Mouse (Mus musculus) limb, embryonic 10.5 days (tissue): ENCODE measurements around the gene Hist1h2ae. TPM values are rescaled to one million over a fixed set of nuclear protein-coding genes. Genes with fewer than 3 reads are reported as not detected.
A peak's percentile ranks its signal among the peaks of the same experiment; 100 is the strongest.
"Not testable (repeated sequence)": the region's sequence is repeated elsewhere in the genome, so short reads cannot be mapped to it uniquely, and the experiment has no call there.

Source experiments
- DNase-seq: peaks from one replicate; pipeline ENCODE4 v3.0.0-alpha.2; 2017; ENCODE audit warnings: low spot score
- H3K27ac ChIP-seq: fragments of 300-500 bp; sonication (generic); 2 replicates; pipeline ENCODE4 v1.5.1; 2016; ENCODE audit warnings: mild to moderate bottlenecking
- H3K27me3 ChIP-seq: fragments of 300-500 bp; sonication (generic); 2 replicates; pipeline ENCODE4 v1.6.1; 2016; ENCODE audit warnings: low read depth, mild to moderate bottlenecking; ENCODE audit not compliant: poor library complexity, severe bottlenecking
- H3K36me3 ChIP-seq: fragments of 300-500 bp; sonication (generic); 2 replicates; pipeline ENCODE4 v1.6.1; 2016; ENCODE audit warnings: mild to moderate bottlenecking, moderate library complexity
- H3K4me1 ChIP-seq: fragments of 300-500 bp; sonication (generic); 2 replicates; pipeline ENCODE4 v1.6.1; 2016
- H3K4me3 ChIP-seq: fragments of 300-500 bp; sonication (generic); 2 replicates; pipeline ENCODE4 v1.5.1; 2016; ENCODE audit warnings: mild to moderate bottlenecking, moderate library complexity
- H3K9me3 ChIP-seq: fragments of 300-500 bp; sonication (generic); replicated peaks from 2 replicates; pipeline ENCODE4 v1.6.1; 2016; ENCODE audit warnings: mild to moderate bottlenecking
- WGBS: fragments of 180-500 bp; shearing (Covaris S2); methylation state at CpG from one replicate; pipeline ENCODE4 v1.1.7; 2016; 5-methylcytosine and 5-hydroxymethylcytosine counted together
- polyA plus RNA-seq: library from polyadenylated mRNA; unstranded; fragments of >200 nt; fragmentation: Nextera tagmentation; extraction: Ambion mirVana; gene quantifications from 2 replicates; pipeline ENCODE4 v1.2.1, GENCODE M21; 2016

Gene Hist1h2ae
- polyA plus RNA-seq, 1 experiment from 2014 or later = 113 TPM

GRCm38 (mm10) chr13:23593051-23593770, 22.2 kb upstream of the Hist1h2ae start:
- 79% methylated on average over 5 of the region's 5 CpGs for WGBS
- Histone ChIP-seq H3K36me3 (no peaks in the 10 kb centered on the region), H3K4me1 (peaks cover 11% of the 10 kb centered on the region), H3K27me3 (no peaks in the 10 kb centered on the region), H3K9me3 (no peaks in the 10 kb centered on the region), H3K27ac (peak overlapping the region; percentile 32; the same call in 1 of the 2 replicates), H3K4me3 (no peak overlapping the region)
- DNase-seq = no peak

- Histone ChIP-seq H3K9me3 (no peaks in the 10 kb centered on the region), H3K4me1 (peaks cover 11% of the 10 kb centered on the region), H3K27ac (peak overlapping the region; percentile 32; the same call in 1 of the 2 replicates), H3K4me3 (no peak overlapping the region), H3K36me3 (no peaks in the 10 kb centered on the region), H3K27me3 (no peaks in the 10 kb centered on the region)
- DNase-seq = no peak
- WGBS = 76% methylated on average over 7 of the region's 7 CpGs
Observed at GRCm38 (mm10) chr13:23592614-23593013, 21.6 kb upstream of the Hist1h2ae start.

- WGBS = 88% methylated on average over 7 of the region's 7 CpGs
- H3K36me3 ChIP-seq, H3K4me3 ChIP-seq: not testable (repeated sequence)
Observed at GRCm38 (mm10) chr13:23591886-23592285, 20.9 kb upstream of the Hist1h2ae start.

GRCm38 (mm10) chr13:23591206-23591605, 20.2 kb upstream of the Hist1h2ae start:
- H3K4me1 ChIP-seq = peaks cover 21% of the 10 kb centered on the region
- no peak for DNase-seq
- no peaks in the 10 kb centered on the region for H3K36me3 ChIP-seq
- no peaks in the 10 kb centered on the region for H3K27me3 ChIP-seq
- 0 out of 2 replicates have a peak overlapping the region, but pooled peaks have one; percentile 5 for H3K27ac ChIP-seq
- H3K4me3 ChIP-seq = no peak overlapping the region
- WGBS = 95% methylated on average over 7 of the region's 7 CpGs
- no peaks in the 10 kb centered on the region for H3K9me3 ChIP-seq

More at GRCm38 (mm10) chr13:23591886-23592285, 20.9 kb upstream of the Hist1h2ae start:
- peaks cover 14% of the 10 kb centered on the region for H3K4me1 ChIP-seq
- H3K27ac ChIP-seq = peak overlapping the region; percentile 9; the same call in 1 of the 2 replicates
- not testable (repeated sequence) for H3K27me3 ChIP-seq, DNase-seq, H3K9me3 ChIP-seq

- H3K36me3 ChIP-seq = no peaks in the 10 kb centered on the region
- no peak for DNase-seq
- H3K27ac ChIP-seq = peak overlapping the region; percentile 95
- no peaks in the 10 kb centered on the region for H3K27me3 ChIP-seq
- H3K9me3 ChIP-seq = no peaks in the 10 kb centered on the region
- H3K4me3 ChIP-seq = peak overlapping the region; percentile 54
- WGBS = 5% methylated on average over 1 of the region's 1 CpGs
- H3K4me1 ChIP-seq = peaks cover 31% of the 10 kb centered on the region
Observed at GRCm38 (mm10) chr13:23586940-23587225, 15.9 kb upstream of the Hist1h2ae start.

GRCm38 (mm10) chr13:23586099-23586939, 15.3 kb upstream of the Hist1h2ae start:
- Histone ChIP-seq H3K27ac (peak overlapping the region; percentile 95), H3K27me3 (no peaks in the 10 kb centered on the region), H3K9me3 (no peaks in the 10 kb centered on the region), H3K4me3 (peak overlapping the region; percentile 54), H3K4me1 (peaks cover 31% of the 10 kb centered on the region), H3K36me3 (no peaks in the 10 kb centered on the region)
- WGBS = 2% methylated on average over 22 of the region's 22 CpGs
- DNase-seq = no peak

- WGBS = under 1% methylated on average over 34 of the region's 36 CpGs
- not testable (repeated sequence) for H3K27me3 ChIP-seq
Observed at GRCm38 (mm10) chr13:23585442-23586098, 14.6 kb upstream of the Hist1h2ae start.

GRCm38 (mm10) chr13:23585029-23585441, 14.0 kb upstream of the Hist1h2ae start:
- Histone ChIP-seq H3K27me3 (no peaks in the 10 kb centered on the region), H3K4me1 (peaks cover 39% of the 10 kb centered on the region), H3K36me3 (no peaks in the 10 kb centered on the region), H3K9me3 (no peaks in the 10 kb centered on the region), H3K27ac (peak overlapping the region; percentile 95), H3K4me3 (peak overlapping the region; percentile 54)
- DNase-seq = peak; percentile 81
- WGBS = under 1% methylated on average over 21 of the region's 21 CpGs

More at GRCm38 (mm10) chr13:23585442-23586098, 14.6 kb upstream of the Hist1h2ae start:
- peaks cover 37% of the 10 kb centered on the region for H3K4me1 ChIP-seq
- DNase-seq = peak; percentile 70
- not testable (repeated sequence) for H3K9me3 ChIP-seq, H3K36me3 ChIP-seq
- peak overlapping the region; percentile 95 for H3K27ac ChIP-seq
- peak overlapping the region; percentile 54 for H3K4me3 ChIP-seq

GRCm38 (mm10) chr13:23584331-23584730, 13.3 kb upstream of the Hist1h2ae start:
- Histone ChIP-seq H3K27ac (peak overlapping the region; percentile 95), H3K9me3 (no peaks in the 10 kb centered on the region), H3K4me1 (peaks cover 39% of the 10 kb centered on the region), H3K4me3 (peak overlapping the region; percentile 54), H3K27me3 (no peaks in the 10 kb centered on the region), H3K36me3 (no peaks in the 10 kb centered on the region)
- DNase-seq = no peak

- peaks cover 39% of the 10 kb centered on the region for H3K4me1 ChIP-seq
- H3K27ac ChIP-seq = peak overlapping the region; percentile 95
- H3K4me3 ChIP-seq = peak overlapping the region; percentile 26; the same call in 1 of the 2 replicates
- no peaks in the 10 kb centered on the region for H3K9me3 ChIP-seq
- DNase-seq = no peak
- H3K36me3 ChIP-seq = no peaks in the 10 kb centered on the region
- H3K27me3 ChIP-seq = no peaks in the 10 kb centered on the region
Observed at GRCm38 (mm10) chr13:23583387-23584068, 12.5 kb upstream of the Hist1h2ae start.

- Histone ChIP-seq H3K27ac (peak overlapping the region; percentile 95), H3K4me3 (peak overlapping the region; percentile 61), H3K36me3 (no peaks in the 10 kb centered on the region), H3K4me1 (peaks cover 39% of the 10 kb centered on the region), H3K27me3 (no peaks in the 10 kb centered on the region), H3K9me3 (no peaks in the 10 kb centered on the region)
- WGBS = 5% methylated on average over 6 of the region's 6 CpGs
- DNase-seq = no peak
Observed at GRCm38 (mm10) chr13:23582219-23583056, 11.4 kb upstream of the Hist1h2ae start.
